Mouse (Mus musculus): ENCODE results near the gene Coro1c.

Gene Coro1c

GRCm38 (mm10) chr5:113840443-113840842 lies 68.1 kb downstream of the Coro1c start:
- ChIA-PET POLR2A (interaction anchor here in 2 of 4 experiments (0.6 to 2.1 kb wide), 8 partner anchors 8 to 575 kb away, joined by 3 to 9 read pairs (median 4); partner anchors contain the start of gene Selplg (in 1 of the 2)), CTCF (interaction anchor here in 2 of 4 experiments (0.7 to 1.9 kb wide), 5 partner anchors 15 to 206 kb away, joined by 3 to 6 read pairs (median 4); no protein-coding TSS in a partner anchor)

- ChIA-PET CTCF (interaction anchor here in 1 of 4 experiments (1.0 kb wide), 1 partner anchor 21 kb away, joined by 3 read pairs; no protein-coding TSS in a partner anchor), POLR2A (interaction anchor here in 1 of 4 experiments (1.3 kb wide), 1 partner anchor 9 kb away, joined by 4 read pairs; no protein-coding TSS in a partner anchor)
Observed at GRCm38 (mm10) chr5:113836961-113837360, 71.6 kb downstream of the Coro1c start.

GRCm38 (mm10) chr5:113833316-113833947 lies 75.1 kb downstream of the Coro1c start:
- CTCF ChIA-PET: interaction anchor here in 3 of 4 experiments (0.5 to 2.6 kb wide), 15 partner anchors 11 to 414 kb away, joined by 3 to 13 read pairs (median 3); no protein-coding TSS in a partner anchor
- POLR2A ChIA-PET: interaction anchor here (0.6 to 3.0 kb wide), 18 partner anchors 8 to 570 kb away, joined by 3 to 16 read pairs (median 4); no protein-coding TSS in a partner anchor

- POLR2A ChIA-PET: interaction anchor here in 2 of 4 experiments (0.6 to 3.0 kb wide), 9 partner anchors 8 to 38 kb away, joined by 3 to 16 read pairs (median 5); no protein-coding TSS in a partner anchor
- CTCF ChIA-PET: interaction anchor here (0.6 to 1.2 kb wide), 5 partner anchors 11 to 606 kb away, joined by 3 to 5 read pairs (median 3); no protein-coding TSS in a partner anchor
Observed at GRCm38 (mm10) chr5:113832490-113832901, 76.1 kb downstream of the Coro1c start, which contains the start of gene Selplg. Gene Selplg (minus strand): TSS chr5:113832644.

DNA sequence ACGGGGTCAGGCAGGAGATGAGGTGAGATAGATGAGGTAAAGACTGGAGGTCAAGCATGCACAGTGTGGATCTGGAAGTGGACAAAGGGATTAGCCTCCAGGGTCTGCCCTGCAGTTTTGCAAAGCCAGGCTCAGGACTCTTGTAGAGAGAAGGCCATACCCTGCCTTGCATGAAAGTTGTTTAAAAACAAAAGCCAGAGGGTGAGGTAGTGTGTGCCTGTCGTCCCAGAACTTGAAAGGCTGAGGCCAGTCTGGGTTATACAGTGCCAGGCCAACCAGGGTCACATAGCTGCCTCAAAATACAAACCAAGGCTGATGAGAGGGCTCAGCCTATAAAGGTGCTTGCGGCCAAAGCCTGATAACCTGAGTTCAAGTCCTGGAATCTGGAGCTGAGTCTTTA lies 76.8 kb downstream of the Coro1c start:
- ChIA-PET CTCF (interaction anchor here in 1 of 4 experiments (1.0 kb wide), 1 partner anchor 605 kb away, joined by 5 read pairs; no protein-coding TSS in a partner anchor), POLR2A (interaction anchor here in 2 of 4 experiments (1.0 to 3.0 kb wide), 5 partner anchors 9 to 16 kb away, joined by 3 to 16 read pairs (median 9); no protein-coding TSS in a partner anchor)

- ChIA-PET POLR2A (interaction anchor here in 2 of 4 experiments (1.2 to 1.5 kb wide), 3 partner anchors 8 to 12 kb away, joined by 3 to 4 read pairs (median 4); no protein-coding TSS in a partner anchor), CTCF (no interaction called here)
Observed at GRCm38 (mm10) chr5:113830796-113831195, 77.8 kb downstream of the Coro1c start.

DNA sequence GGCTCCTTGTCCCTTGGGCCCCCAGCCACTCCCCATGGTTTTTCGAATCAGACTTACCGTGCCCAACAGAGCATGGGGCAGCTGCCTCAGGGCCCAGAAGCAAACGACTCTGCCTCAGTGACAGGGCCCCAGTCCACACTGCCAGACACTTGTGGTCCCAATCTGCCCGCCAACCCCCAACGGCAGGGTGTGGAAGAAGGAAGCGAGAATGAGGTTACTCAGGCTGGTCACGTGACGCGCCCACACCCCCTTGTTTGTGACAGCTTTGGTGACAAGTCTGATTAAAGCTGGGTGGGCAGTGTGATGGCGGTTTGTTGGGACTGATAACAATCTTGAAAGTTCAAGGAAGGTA lies 78.3 kb downstream of the Coro1c start:
- ChIA-PET POLR2A (interaction anchor here in 2 of 4 experiments (0.6 to 1.5 kb wide), 5 partner anchors 8 to 199 kb away, joined by 3 to 4 read pairs (median 4); no protein-coding TSS in a partner anchor), CTCF (no interaction called here)

DNA sequence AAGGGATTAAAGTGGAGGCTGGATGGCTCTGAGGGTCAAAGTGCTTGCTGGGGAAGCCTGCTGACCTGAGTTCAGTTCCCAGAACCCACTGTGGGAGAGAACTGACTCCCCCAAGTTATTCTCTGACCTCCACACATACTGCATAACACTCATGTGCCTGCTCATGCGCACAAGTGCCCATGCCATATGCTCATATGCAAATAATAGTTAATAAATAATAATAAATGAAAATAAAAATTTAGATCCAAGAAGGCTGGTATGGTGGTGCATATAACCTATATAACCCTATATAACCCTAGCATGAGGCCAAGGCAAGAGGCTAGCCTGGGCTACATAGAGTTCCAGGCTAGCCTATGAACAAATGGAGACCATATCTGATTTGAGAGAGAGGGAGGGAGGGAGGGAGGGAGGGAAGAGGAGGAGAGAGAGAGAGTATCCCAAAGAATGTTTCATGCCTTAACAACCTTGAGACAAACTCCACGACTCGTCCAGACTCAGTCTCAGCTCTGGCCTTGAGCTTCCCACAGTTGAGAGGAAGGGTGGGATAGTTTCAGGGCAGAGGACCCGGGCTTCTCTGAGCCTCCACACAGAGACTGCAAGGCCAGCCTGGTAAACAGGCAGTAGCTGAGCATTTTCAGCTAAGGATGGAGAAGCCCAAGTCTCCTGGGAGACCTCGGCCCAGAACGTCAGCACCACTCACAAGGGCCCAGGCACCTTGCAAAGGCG lies 78.8 kb downstream of the Coro1c start:
- POLR2A ChIA-PET: interaction anchor here in 2 of 4 experiments (0.6 to 1.5 kb wide), 5 partner anchors 9 to 198 kb away, joined by 3 to 4 read pairs (median 4); no protein-coding TSS in a partner anchor
- CTCF ChIA-PET: interaction anchor here in 1 of 4 experiments (0.6 kb wide), 1 partner anchor 410 kb away, joined by 3 read pairs; no protein-coding TSS in a partner anchor

DNA sequence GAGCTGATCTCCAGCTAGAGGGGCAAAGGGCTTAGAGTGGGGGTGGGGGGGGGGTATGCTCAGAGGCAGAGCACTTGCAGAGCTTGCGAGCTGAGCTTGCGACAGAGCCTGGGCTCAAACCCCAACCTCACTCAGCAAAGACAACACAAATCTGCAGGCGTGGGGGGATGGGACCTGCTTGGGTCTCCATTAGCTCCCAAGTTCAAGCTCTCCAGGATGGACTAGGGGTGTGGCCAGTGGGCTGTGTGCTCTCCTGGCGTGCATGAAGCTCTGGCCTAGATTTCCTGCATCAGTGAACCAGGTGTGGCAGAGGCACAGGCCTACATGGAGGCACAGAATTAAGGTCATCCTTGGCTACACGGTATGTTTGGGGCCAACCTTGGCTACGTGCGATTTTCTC lies 80.1 kb downstream of the Coro1c start:
- POLR2A ChIA-PET: interaction anchor here in 3 of 4 experiments (0.7 to 1.9 kb wide), 13 partner anchors 8 to 58 kb away, joined by 3 to 10 read pairs (median 4); partner anchors contain the start of genes Iscu (in 1 of the 3) and Sart3 (in 1 of the 3)
- CTCF ChIA-PET: interaction anchor here (0.6 to 2.7 kb wide), 16 partner anchors 10 to 81 kb away, joined by 3 to 16 read pairs (median 5); partner anchors contain the start of genes Iscu (in 1 of the 4) and Sart3 (in 1 of the 4)

- ChIA-PET POLR2A (interaction anchor here (0.6 to 1.9 kb wide), 19 partner anchors 9 to 498 kb away, joined by 3 to 10 read pairs (median 4); partner anchors contain the start of genes Iscu (in 2 of the 4) and Sart3 (in 2 of the 4)), CTCF (interaction anchor here (0.6 to 2.7 kb wide), 23 partner anchors 9 to 1585 kb away, joined by 3 to 16 read pairs (median 4); partner anchors contain the start of genes Iscu (in 1 of the 4) and Sart3 (in 1 of the 4))
Observed at GRCm38 (mm10) chr5:113827991-113828411, 80.6 kb downstream of the Coro1c start.

DNA sequence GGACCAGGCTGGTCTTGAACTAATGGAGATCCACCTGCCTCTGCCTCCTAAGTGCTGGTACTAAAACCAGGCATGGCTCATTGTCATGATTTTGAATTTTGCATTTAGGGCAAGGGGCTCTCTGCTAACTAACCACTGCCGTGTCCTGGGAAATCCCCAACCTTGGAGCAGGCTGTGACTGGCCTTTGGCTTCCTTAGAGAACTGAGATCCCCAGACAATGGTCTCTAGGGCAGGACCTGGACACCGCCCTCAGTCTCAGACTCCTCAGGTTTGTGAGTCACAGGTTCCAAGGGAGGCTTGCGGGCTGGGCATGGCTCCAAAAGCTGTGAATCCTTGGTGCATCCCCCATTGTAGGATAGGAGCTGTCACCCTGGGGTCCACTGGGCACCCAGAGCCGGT lies 81.9 kb downstream of the Coro1c start:
- CTCF ChIA-PET: interaction anchor here in 3 of 4 experiments (0.6 to 2.7 kb wide), 6 partner anchors 11 to 246 kb away, joined by 3 to 16 read pairs (median 4); no protein-coding TSS in a partner anchor

GRCm38 (mm10) chr5:113825558-113825957 lies 83.0 kb downstream of the Coro1c start:
- POLR2A ChIA-PET: interaction anchor here in 2 of 4 experiments (0.6 to 1.5 kb wide), 5 partner anchors 14 to 746 kb away, joined by 3 to 4 read pairs (median 3); partner anchors contain the start of gene Coro1c (in 1 of the 2)
- CTCF ChIA-PET: interaction anchor here in 3 of 4 experiments (0.5 to 1.9 kb wide), 6 partner anchors 9 to 53 kb away, joined by 3 to 8 read pairs (median 4); no protein-coding TSS in a partner anchor

More for the DNA sequence above, 81.9 kb downstream of the Coro1c start:
- POLR2A ChIA-PET: interaction anchor here in 3 of 4 experiments (0.7 to 1.5 kb wide), 5 partner anchors 8 to 264 kb away, joined by 3 to 4 read pairs (median 3); no protein-coding TSS in a partner anchor

DNA sequence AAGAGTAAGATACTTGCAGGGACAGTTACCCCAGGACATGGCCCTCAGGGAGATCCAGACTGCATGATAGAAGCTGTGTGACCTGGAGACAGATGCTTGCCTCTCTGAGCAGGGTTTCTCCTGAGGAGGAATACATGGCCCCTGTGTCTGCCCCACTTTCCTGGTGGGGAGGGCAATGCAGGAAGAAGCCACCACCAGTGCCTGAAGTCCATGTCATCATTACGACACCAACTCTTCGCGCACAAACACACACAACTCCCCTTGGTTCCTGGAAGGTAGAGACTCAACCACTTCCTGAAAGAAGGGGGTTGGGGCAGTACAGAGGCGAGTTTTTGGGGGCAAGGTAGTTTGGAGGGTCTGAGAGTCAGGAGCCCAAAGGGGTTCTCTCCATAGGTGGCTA lies 84.3 kb downstream of the Coro1c start:
- CTCF ChIA-PET: interaction anchor here in 2 of 4 experiments (1.2 to 2.1 kb wide), 5 partner anchors 8 to 118 kb away, joined by 3 to 8 read pairs (median 5); no protein-coding TSS in a partner anchor
- POLR2A ChIA-PET: interaction anchor here in 1 of 4 experiments (1.5 kb wide), 1 partner anchor 84 kb away, joined by 4 read pairs; the partner anchor contains the start of gene Coro1c

DNA sequence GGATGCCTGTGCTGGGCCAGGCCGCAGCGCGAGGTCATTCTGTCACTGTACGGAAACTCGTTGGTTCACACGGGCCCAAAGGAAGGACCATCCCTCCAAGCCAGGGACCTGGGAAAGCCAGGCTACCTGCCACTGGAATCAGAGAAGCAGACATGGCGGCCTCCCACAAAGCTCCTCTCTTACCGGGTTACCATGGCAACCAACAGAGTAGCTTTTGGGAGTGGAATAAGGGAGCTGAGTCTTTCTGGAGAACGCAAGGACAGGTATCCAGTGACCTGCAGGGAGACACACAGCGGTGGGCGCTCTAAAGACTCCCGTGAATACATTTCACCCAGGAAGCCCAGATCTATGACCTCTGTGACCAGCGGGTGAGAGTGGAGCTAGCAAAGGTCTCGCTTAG lies 90.0 kb downstream of the Coro1c start:
- ChIA-PET POLR2A (interaction anchor here (0.7 to 3.2 kb wide), 23 partner anchors 9 to 324 kb away, joined by 3 to 17 read pairs (median 4); partner anchors contain the start of genes Iscu (in 2 of the 4), Tmem119 (in 2 of the 4), Sart3 (in 1 of the 4) and Selplg (in 1 of the 4)), CTCF (interaction anchor here (0.6 to 2.5 kb wide), 25 partner anchors 10 to 1132 kb away, joined by 3 to 26 read pairs (median 5); partner anchors contain the start of genes 1700069L16Rik (in 1 of the 4), Coro1c (in 1 of the 4) and Tmem119 (in 1 of the 4))

GRCm38 (mm10) chr5:113815638-113816152 lies 92.9 kb downstream of the Coro1c start:
- ChIA-PET CTCF (interaction anchor here (0.5 to 6.6 kb wide), 52 partner anchors 9 to 967 kb away, joined by 3 to 113 read pairs (median 4); partner anchors contain the start of genes Iscu (in 2 of the 4), Sart3 (in 2 of the 4), Tmem119 (in 2 of the 4) and Ficd (in 1 of the 4)), POLR2A (interaction anchor here in 3 of 4 experiments (0.6 to 4.9 kb wide), 10 partner anchors 17 to 1292 kb away, joined by 3 to 30 read pairs (median 4); partner anchors contain the start of genes Iscu (in 2 of the 3), Sart3 (in 1 of the 3) and Selplg (in 1 of the 3))

DNA sequence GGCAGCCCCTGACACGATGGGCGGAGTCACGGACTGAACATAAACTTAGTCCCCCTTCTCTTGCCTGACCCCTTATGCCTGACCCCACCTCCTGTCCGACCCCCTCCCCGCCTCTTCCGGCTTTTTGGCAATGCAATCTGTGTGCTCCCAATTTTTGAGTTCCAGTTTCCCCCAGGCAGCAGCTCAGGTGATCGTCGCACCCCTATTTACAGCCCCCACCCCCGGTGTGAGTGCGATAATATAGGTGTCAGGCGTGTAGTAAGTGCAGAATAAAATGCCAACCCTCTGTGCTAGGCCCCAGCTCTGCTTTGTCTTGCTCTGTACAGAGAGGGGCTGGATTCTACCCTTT lies 93.5 kb downstream of the Coro1c start:
- CTCF ChIA-PET: interaction anchor here (0.6 to 6.6 kb wide), 33 partner anchors 12 to 546 kb away, joined by 3 to 113 read pairs (median 5); partner anchors contain the start of genes Iscu (in 2 of the 4), Sart3 (in 2 of the 4), Tmem119 (in 2 of the 4) and Coro1c (in 1 of the 4)

More for the DNA sequence above, 93.5 kb downstream of the Coro1c start:
- POLR2A ChIA-PET: interaction anchor here in 3 of 4 experiments (0.6 to 4.9 kb wide), 9 partner anchors 18 to 106 kb away, joined by 3 to 30 read pairs (median 4); partner anchors contain the start of genes Iscu (in 2 of the 3), Sart3 (in 2 of the 3) and Selplg (in 2 of the 3)
